8 mouse cellular contexts compared by ENCODE assay signal in genomic region chrX:77432846-77433810, GRCm38 (mm10).
A peak's percentile ranks its signal among the peaks of the same experiment; 100 is the strongest.
DNase-seq lines count a peak whose midpoint lies in the region; ATAC-seq and TF ChIP-seq lines count a peak whose summit lies in the region.

No protein-coding gene starts in this region.

- no peaks in the 10 kb centered on the region for H3K27me3 ChIP-seq in heart, embryonic 12.5 days (replicated peaks)
- H3K27me3 ChIP-seq in kidney, postnatal 0 days (ENCODE audit: insufficient read depth, low read length): no peaks in the 10 kb centered on the region
- H3K27me3 ChIP-seq in liver, embryonic 11.5 days (replicated peaks; ENCODE audit: control insufficient read depth, insufficient read depth, low read length): no peaks in the 10 kb centered on the region
- H3K27me3 ChIP-seq in stomach, embryonic 14.5 days (ENCODE audit: control insufficient read depth, insufficient read depth, low read length): no peaks in the 10 kb centered on the region

- peak; percentile 64 for ATAC-seq in erythroblast, adult 5-6 weeks (replicated peaks; ENCODE audit: low FRiP score, poor library complexity, severe bottlenecking)
- ATAC-seq in heart, embryonic 12.5 days (ENCODE audit: insufficient number of reproducible peaks, low FRiP score): peak; percentile 93
- ATAC-seq in kidney, postnatal 0 days (replicated peaks; ENCODE audit: low FRiP score, low read depth): peak; percentile 96
- ATAC-seq in liver, embryonic 11.5 days (replicated peaks; ENCODE audit: low FRiP score): peak; percentile 89
- ATAC-seq in stomach, embryonic 14.5 days (ENCODE audit: insufficient number of reproducible peaks, insufficient read depth, low FRiP score, low read depth): peak; percentile 95

- peak; percentile 88 to 90 for DNase-seq in B cell, adult 2 months
- peak; percentile 98 for DNase-seq in brain, adult 2 months (ENCODE audit: low read depth, low spot score)
- peak; percentile 94 for DNase-seq in kidney, postnatal 0 days (ENCODE audit: low spot score)
- peak; percentile 86 for DNase-seq in liver, embryonic 11.5 days (ENCODE audit: low spot score)
- peak; percentile 93 for DNase-seq in naive thymus-derived CD4-positive, alpha-beta T cell, adult 2 months (ENCODE audit: low read depth)

- H3K4me1 ChIP-seq in heart, embryonic 12.5 days (replicated peaks): no peaks in the 10 kb centered on the region
- no peaks in the 10 kb centered on the region for H3K4me1 ChIP-seq in kidney, postnatal 0 days (replicated peaks; ENCODE audit: insufficient read depth, low read length)
- no peaks in the 10 kb centered on the region; the same call in 1 of the 2 replicates for H3K4me1 ChIP-seq in liver, embryonic 11.5 days (replicated peaks; ENCODE audit: control insufficient read depth, insufficient read depth, low read length)
- H3K4me1 ChIP-seq in stomach, embryonic 14.5 days (ENCODE audit: control insufficient read depth, insufficient read depth, low read length): no peaks in the 10 kb centered on the region

- no peaks in the 10 kb centered on the region for H3K36me3 ChIP-seq in heart, embryonic 12.5 days
- no peaks in the 10 kb centered on the region for H3K36me3 ChIP-seq in kidney, postnatal 0 days (ENCODE audit: insufficient read depth, low read length)
- H3K36me3 ChIP-seq in liver, embryonic 11.5 days (ENCODE audit: control insufficient read depth, insufficient read depth, low read length): no peaks in the 10 kb centered on the region
- H3K36me3 ChIP-seq in stomach, embryonic 14.5 days (ENCODE audit: control insufficient read depth, insufficient read depth, low read length): no peaks in the 10 kb centered on the region

- H3K27ac ChIP-seq in heart, embryonic 12.5 days (ENCODE audit: poor library complexity, severe bottlenecking): peak overlapping the region; percentile 47; the same call in 1 of the 2 replicates
- H3K27ac ChIP-seq in kidney, postnatal 0 days: no peak overlapping the region
- H3K27ac ChIP-seq in liver, embryonic 11.5 days (ENCODE audit: low read depth, low read length): no peak overlapping the region
- H3K27ac ChIP-seq in stomach, embryonic 14.5 days (ENCODE audit: low read length): peak overlapping the region; percentile 45; the same call in 1 of the 2 replicates

- peak overlapping the region; percentile 58 for H3K4me2 ChIP-seq in heart, embryonic 12.5 days
- H3K4me2 ChIP-seq in kidney, postnatal 0 days (ENCODE audit: low read length): peak overlapping the region; percentile 47
- H3K4me2 ChIP-seq in liver, embryonic 11.5 days: peak overlapping the region; percentile 46
- H3K4me2 ChIP-seq in stomach, embryonic 14.5 days (replicated peaks; ENCODE audit: low read depth, low read length): 0 out of 2 replicates have a peak overlapping the region, but pooled peaks have one; percentile 11

- H3K4me3 ChIP-seq in heart, embryonic 12.5 days: peak overlapping the region; percentile 31
- H3K4me3 ChIP-seq in kidney, postnatal 0 days (replicated peaks; ENCODE audit: low read depth, low read length): 0 out of 2 replicates have a peak overlapping the region, but pooled peaks have one; percentile 9
- peak overlapping the region; percentile 21 for H3K4me3 ChIP-seq in liver, embryonic 11.5 days (ENCODE audit: low read depth, low read length)
- H3K4me3 ChIP-seq in stomach, embryonic 14.5 days (ENCODE audit: low read depth, low read length): 0 out of 2 replicates have a peak overlapping the region, but pooled peaks have one; percentile 14

- H3K9me3 ChIP-seq in heart, embryonic 12.5 days (replicated peaks): no peaks in the 10 kb centered on the region
- H3K9me3 ChIP-seq in kidney, postnatal 0 days (replicated peaks; ENCODE audit: low read length): no peaks in the 10 kb centered on the region
- no peaks in the 10 kb centered on the region for H3K9me3 ChIP-seq in liver, embryonic 11.5 days (ENCODE audit: control insufficient read depth, low read length)
- no peaks in the 10 kb centered on the region for H3K9me3 ChIP-seq in stomach, embryonic 14.5 days (ENCODE audit: control insufficient read depth, low read depth, low read length)

- no peak overlapping the region for H3K9ac ChIP-seq in heart, embryonic 12.5 days
- H3K9ac ChIP-seq in kidney, postnatal 0 days (ENCODE audit: low read depth, low read length): no peak overlapping the region
- no peak overlapping the region for H3K9ac ChIP-seq in liver, embryonic 11.5 days (ENCODE audit: low read depth, low read length)
- H3K9ac ChIP-seq in stomach, embryonic 14.5 days (replicated peaks; ENCODE audit: low read depth, low read length): no peak overlapping the region

- 17% methylated on average over 22 of the region's 29 CpGs for WGBS in heart, embryonic 12.5 days
- 18% methylated on average over 27 of the region's 29 CpGs for WGBS in kidney, postnatal 0 days
- 11% methylated on average over 23 of the region's 29 CpGs for WGBS in liver, embryonic 11.5 days
- WGBS in stomach, embryonic 14.5 days: 18% methylated on average over 29 of the region's 29 CpGs

- peak; percentile 17; the same call in 1 of the 2 replicates for TF ChIP-seq CTCF in kidney, postnatal 0 days (IDR thresholded peaks at IDR 0.05; ENCODE audit: low read depth)

Comparison
In these comparisons a context has a peak if more than half of its experiments do, and no peak if none do; other contexts are left out.
1. H3K27ac ChIP-seq: peak in heart, embryonic 12.5 days (single experiment) and stomach, embryonic 14.5 days (single experiment); none in kidney, postnatal 0 days (single experiment) and liver, embryonic 11.5 days (single experiment).
2. Peak in every context shown above with its lines, with median percentiles within 50 percentile points of each other: DNase-seq, ATAC-seq, H3K4me2 ChIP-seq and H3K4me3 ChIP-seq.